Mouse (Mus musculus): ENCODE results near the gene Oxsr1.
"Not testable (repeated sequence)": the region's sequence is repeated elsewhere in the genome, so short reads cannot be mapped to it uniquely, and the experiment has no call there.

Oxsr1 gene

DNA sequence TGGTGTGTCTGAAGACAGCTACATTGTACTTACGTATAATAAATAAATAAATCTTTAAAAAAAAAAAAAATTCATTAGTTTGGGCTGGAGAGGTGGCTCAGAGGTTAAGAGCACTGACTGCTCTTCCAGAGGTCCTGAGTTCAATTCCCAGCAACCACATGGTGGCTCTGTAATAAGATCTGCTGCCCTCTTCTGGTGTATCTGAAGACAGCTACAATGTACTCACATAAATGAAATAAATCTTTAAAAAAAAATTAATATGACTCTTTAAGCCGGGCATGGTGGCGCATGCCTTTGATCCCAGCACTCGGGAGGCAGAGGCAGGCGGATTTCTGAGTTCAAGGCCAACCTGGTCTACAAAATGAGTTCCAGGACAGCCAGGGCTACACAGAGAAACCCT, 47.4 kb downstream of the Oxsr1 start:
- not testable (repeated sequence) for DNase-seq (ENCODE audit: extremely low spot score, low spot score)

DNA sequence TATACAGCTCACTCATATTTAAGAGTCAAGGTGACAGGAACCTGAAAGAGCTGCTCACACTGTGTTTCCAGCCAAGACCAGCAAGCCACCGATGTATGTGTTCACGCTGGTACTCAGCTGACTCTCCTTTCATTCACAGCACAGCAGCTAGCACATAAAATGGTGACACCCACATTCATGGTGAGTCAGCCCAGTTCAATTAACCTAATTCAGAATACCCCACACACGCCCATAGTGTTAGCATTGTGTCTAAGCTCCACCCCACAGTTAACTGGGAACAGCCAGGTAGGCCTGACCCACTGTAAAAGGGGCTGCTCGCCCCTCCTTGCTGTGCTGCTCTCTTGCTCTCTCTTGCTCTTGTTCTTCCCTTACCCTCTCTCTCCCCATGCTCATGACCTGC, 50.7 kb downstream of the Oxsr1 start:
- DNase-seq (ENCODE audit: extremely low spot score, low spot score) = no peak

DNA sequence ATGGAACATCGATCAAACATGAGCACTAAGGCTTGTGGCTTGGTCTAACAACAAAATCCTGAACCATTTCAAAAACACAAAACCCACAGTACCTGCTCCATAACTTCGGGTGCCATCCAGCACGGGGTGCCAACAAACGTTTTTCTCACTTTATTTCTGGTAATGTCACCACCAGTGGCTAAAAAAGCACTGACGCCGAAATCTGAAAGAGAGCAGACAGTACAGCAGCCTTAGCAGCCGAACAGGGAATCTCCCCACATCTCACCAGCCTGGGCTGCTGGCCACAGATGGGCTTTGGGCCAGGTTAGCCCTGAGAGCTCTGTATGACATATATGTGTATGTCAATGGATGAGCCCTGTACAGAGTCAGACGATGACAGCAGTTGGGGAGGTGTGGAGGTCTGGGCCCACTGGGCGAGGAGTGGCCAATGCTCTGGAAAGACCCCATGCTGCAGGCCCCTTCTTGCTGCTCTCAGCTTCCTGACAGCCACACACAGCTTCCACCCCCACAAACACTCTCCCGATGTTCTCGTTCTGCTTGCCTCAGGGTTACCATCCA, 53.6 kb downstream of the Oxsr1 start:
- DNase-seq (ENCODE audit: extremely low spot score, low spot score) = no peak

DNA sequence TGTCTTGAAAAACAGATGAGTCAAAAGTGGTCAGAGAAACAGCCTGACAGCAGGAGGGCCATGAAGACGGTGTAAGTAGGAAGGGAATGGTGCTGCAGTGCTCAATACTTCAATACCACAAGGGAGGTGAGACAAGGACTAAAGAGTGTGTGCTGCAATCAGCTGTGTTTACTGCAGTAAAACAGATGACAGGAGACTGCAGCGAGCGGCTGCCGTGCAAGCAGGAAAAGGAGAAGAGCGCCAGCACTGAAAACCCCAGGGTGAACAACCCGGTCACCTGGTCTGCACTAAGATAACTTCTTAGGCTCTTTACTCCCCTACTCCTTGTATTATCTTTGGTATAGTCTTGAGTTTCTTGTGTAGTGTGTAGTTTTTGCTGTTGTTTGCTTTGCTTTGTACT, 54.1 kb downstream of the Oxsr1 start:
- DNase-seq (ENCODE audit: extremely low spot score, low spot score) = no peak

DNA sequence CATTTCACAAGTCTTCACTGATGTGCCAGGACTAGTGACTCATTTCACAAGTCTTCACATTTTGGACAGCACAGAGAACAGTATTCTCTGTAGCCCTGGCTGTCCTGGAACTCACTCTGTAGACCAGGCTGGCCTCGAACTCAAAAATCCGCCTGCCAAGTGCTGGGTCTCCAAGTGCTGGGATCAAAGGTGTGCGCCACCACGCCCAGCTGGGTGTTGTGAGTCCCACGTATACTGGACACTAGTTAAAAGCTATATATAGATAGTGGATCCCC, 56.2 kb downstream of the Oxsr1 start:
- DNase-seq (ENCODE audit: extremely low spot score, low spot score) = not testable (repeated sequence)

DNA sequence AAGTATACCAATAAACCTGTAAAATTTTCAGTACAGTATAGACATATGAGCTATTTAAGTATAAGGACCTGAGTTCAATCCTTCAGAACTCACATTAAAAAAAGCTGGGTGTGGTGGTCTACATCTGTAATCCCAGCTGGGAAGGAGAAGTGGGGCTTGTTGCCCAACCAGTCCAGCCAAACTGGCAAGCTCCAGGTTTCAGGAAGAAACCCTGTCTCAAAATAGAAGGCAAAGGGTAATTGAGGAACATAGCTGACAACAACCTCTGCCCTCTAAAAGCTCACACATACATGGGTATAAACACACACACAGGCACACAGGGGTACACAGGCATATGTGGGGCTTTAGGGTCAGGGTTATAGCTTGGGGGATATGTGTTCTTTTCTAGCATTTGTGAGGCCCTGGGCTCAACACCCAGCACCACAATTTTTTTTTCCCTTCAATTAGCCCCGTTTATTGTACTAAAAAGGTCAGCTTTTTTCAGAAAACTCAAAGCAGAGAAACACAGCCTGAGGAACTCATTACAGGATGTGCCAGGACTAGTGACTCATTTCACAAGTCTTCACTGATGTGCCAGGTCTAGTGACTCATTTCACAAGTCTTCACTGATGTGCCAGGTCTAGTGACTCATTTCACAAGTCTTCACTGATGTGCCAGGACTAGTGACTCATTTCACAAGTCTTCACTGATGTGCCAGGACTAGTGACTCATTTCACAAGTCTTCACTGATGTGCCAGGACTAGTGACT, 56.7 kb downstream of the Oxsr1 start:
- not testable (repeated sequence) for DNase-seq (ENCODE audit: extremely low spot score, low spot score)

DNA sequence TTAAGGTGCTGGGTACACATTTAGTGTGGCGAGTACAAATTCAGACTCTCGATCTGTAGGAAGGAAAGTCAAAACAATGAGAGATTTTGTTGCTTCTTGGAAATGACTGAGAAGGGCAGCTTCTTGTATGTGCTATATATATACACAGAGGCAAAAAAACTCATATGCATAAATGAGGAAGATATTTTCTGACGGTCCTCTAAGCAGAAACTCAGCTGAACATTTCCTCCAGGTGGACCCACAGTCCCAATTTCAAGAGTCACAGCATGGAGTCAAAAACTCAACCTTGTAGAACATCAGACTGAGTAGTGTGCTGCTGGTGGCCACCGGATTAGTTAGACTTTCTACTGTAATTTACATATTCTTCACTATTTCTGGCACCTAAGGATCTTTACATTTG, 59.2 kb downstream of the Oxsr1 start:
- no peak for DNase-seq (ENCODE audit: extremely low spot score, low spot score)

DNA sequence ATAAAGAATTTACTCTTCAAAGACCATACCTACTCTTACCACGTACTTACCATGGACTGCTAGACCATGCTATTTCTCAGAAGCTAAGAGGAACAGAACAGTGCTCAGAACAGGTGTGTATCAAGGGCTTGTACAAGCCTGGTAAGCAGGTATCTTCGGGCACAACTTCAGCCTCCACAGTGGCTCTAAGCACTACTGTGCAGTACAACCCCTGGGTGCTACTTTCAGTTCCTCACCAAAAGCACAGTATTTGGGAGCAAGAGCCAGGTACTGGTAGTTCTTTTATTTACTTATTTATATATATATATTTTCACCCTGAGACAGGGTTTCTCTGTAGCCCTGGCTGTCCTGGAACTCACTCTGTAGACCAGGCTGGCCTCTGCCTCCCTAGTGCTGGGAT, 61.4 kb downstream of the Oxsr1 start:
- DNase-seq (ENCODE audit: extremely low spot score, low spot score) = no peak

DNA sequence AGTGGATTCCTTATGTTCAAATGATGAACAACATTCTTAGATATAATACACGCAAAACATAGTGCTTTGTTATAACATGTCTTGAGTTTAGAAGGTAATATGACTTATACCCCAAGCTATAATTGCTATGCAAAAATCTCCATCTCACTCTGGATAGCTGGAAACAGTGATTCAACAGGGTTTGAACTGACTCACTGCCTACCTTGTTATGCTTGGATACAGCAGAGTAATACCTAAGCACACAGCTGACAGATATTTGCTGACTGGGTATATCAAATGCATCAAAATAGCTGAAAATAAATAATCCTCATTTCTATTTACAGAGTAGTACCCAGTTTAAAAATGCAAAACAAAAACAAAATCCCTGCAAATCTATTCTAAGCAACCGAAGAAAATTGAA, 63.4 kb downstream of the Oxsr1 start:
- DNase-seq (ENCODE audit: extremely low spot score, low spot score) = no peak

DNA sequence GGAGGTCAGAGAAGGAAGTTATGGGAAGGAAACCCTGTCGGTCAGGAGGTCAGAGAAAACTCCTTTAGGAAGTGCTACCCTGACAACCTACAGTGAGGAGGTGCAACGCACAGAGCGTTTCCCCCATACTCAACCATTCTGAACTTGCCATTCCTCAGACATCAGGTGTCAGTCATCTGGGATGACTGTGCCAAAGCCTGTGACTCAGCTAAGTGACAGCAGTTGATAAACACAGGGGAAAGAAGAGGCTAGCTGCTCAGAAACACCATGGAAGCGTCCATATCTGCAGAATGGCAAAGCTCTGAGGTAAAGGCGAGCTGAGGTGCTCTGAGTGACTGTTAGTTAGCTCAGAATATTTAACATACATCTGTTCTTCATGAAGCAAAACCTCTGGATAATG, 64.1 kb downstream of the Oxsr1 start:
- no peak for DNase-seq (ENCODE audit: extremely low spot score, low spot score)

DNA sequence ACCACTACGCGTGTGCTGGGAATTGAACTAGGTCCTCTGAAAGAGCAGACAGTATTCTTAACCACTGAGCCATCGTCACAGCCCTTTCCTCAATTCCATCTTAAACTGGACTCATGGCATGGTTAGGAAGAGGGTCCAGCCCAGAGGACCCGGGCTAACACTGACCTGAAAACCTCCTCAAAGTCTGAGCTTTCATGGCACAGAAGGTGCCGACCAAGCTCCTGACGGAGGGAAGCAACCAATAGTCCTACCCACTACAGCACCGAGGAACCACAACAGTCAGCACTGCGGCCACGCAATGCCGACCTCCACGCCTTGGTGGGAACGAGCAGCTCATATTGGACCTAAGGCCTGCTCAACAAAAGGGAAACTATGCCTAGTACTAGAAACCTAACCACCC, 66.1 kb downstream of the Oxsr1 start:
- no peak for DNase-seq (ENCODE audit: extremely low spot score, low spot score)

DNA sequence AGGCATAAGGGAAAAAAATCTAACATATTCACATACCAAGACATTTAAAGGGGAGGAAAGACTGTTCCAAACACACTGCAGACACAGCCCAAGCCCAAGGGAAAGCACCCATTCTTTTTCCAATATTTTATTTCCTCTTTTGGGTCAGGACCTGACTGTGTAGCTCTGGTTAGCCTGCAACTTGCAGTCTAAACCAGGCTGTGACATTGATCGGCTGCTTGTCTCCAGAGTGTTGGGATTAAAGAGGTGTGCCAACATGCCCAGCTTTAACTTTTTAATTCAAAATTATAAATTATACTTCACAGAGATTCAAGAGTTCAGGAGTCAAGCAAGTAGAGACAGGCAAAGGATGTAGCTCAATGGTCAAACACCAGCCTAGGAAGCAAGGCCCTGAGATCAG, 67.1 kb downstream of the Oxsr1 start:
- DNase-seq (ENCODE audit: extremely low spot score, low spot score) = no peak

DNA sequence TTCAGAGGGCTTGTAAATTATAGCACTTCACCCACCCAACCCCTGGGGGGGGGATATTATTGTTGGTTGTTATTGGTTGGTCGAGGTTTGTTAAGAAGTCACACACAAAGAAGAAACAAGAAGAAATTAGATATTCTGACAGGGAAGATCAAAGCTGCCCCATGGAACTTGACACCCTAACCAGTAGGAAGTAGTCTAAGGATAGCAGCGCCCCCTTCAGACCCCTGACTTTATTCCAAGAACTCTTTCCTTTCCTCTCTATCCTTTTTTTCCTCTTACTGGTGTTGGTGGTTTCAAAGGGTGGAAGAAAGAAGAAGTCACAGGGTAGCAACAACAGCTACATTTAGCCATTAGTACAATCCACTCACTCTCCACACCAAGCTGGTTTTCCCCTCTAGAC, 68.0 kb downstream of the Oxsr1 start:
- no peak for DNase-seq (ENCODE audit: extremely low spot score, low spot score)

DNA sequence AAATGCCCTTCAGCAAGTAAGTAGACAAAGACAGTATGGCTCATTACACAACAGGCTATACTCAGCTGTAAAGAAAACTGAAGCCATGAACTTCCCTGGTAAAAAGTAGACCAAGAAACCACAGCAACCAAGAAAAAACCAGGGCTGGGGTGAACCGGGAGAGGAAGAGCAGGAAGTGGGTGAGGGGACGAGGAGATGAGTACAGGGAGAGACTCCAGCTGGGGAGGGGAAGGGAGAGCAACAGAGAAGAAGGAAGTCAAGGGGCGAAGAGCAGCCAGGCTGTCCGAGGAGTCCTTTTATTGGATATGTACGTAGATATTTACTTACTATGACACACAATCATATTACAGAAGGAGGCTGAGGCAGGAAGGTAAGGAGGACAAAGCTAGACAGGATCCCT, 74.2 kb downstream of the Oxsr1 start:
- DNase-seq (ENCODE audit: extremely low spot score, low spot score) = no peak

DNA sequence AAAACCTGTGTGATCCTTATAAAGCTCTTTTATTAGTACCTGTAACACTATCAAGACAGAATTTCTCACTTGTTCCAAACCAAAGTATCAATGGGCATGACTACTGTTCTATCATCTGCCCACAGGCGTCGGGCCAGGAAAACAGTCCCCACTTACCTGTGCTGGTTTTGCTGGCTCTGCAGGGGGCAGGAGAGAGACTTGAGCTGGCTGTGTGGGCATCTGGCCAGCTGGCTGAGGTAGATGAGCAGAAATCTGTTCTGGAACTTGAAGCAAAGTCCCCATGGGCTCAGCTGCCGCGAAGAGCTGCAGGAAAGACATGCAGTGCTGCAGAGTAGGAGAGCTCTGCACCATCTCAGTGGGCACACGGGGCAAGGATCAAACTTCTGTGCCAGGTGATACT, 75.4 kb downstream of the Oxsr1 start:
- no peak for DNase-seq (ENCODE audit: extremely low spot score, low spot score)

DNA sequence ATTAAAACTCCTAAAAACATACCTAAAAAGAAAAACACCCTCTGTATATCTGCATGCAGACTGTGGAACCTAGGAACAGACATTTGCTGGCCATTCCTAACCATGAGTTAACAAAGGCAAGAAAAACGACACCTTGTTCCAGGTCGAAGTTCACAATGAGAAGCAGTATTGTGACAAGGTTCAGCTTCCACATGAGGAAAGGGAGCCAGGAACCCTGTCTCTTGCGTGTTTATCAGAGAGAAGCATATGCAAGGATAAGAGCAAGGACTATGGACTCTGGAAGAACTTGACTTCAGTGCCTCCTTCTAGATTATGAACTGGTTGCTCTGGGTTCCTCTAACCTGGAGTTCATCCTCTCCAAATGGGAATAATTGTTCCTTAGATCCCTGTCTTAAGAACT, 78.2 kb downstream of the Oxsr1 start:
- no peak for DNase-seq (ENCODE audit: extremely low spot score, low spot score)

DNA sequence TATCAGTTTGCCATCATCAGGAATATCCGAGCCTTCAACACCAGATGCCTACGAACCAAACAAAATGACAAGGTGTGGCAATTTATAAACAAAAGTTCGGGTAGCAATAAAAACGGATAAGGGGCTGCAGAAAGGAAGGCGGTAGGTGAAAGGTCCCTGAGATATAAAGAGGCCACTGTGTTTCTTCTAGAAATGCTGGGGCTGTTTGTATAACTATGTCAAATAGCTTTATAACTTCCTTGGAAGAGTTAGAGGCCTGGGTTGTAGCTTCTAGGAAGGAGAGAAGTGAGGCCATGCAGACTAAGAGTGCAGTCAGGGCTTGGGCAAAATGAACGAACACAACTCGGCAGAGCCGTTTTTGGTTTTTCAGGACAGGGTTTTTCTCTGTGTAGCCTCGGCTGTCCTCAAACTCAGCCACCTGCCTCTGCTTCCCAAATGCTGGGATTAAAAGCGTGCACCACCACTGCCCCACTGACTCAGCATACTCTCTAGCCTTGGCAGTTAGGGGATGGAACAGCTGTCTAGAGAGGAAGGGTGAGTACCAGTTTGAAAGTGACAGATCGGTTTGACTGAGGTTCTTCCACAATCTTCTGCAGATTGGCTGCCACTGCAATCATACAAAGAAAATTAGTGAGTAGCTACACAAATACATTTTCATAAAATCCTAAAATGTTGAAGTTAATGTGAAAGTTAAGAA, 80.9 kb downstream of the Oxsr1 start:
- no peak for DNase-seq (ENCODE audit: extremely low spot score, low spot score)

DNA sequence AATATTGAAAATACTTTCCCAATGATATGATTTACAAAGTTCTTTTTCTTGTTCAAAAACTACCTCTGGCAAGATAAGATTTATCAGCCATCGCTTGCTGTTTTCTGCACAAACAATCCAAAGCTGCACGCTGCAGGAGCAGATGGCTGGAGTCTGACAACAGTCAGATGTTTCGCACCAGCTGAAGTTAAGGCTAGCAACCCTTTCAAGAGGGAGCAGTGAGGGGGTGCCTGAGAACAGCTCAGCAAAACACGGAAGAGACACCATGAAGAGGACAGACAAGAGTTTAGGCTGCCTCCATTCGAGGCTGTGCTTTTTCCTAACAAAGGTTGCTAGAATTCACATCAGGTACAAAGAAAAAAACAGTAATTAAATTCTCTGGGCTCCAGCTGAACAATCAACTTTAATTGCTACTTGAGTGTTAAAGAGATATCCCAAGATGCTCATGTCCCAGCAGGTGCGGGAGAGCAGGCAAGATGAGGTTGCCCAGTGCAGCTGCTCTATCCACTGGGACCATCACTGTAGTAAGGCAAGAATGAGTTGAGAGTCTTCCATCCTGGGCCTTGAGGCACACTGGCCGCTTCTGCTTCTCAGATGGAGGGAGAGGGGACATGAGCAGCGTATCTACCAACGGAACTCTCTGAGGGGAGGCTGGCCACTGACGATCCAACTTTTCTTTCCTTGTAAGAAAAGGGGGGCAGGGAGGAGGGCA, 81.8 kb downstream of the Oxsr1 start:
- DNase-seq (ENCODE audit: extremely low spot score, low spot score) = no peak

DNA sequence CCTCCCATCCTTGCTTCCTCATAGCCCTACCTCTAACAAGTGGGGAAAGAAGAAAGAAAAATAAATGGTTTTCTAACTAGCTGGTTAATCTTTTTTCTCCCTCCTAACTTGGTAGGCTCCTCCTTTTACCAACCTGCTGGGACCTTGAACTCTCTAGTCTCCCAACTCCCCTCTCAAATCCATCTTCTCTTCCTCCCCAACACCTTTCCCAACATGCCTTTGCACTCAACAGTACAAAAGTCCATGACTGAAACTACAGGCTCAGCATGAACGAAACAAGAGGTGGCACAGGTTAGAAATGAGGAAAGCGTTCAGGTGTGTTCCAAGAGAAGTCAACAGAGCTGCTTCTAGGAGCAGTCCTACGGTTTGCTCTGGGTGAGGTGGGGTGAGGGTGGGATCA, 83.0 kb downstream of the Oxsr1 start:
- no peak for DNase-seq (ENCODE audit: extremely low spot score, low spot score)

DNA sequence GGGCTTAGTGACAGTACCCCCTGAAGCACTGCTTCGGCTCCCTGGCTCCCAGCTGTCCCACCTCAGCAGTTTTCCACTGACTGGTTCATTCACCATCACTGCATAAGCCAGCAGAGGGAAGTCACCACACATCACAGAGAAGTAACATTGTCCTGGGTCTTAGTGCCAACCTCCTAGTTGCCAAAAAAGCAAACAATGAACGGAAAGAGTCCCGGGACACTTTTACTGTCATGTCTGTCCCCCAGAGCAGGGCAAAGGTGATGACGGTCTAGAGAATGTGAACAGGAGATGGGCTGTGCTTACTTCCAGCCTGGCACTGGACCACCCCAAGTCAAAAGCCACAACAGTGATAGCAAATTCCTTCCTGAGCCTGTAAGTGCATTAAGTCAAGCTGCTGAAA, 83.4 kb downstream of the Oxsr1 start:
- DNase-seq (ENCODE audit: extremely low spot score, low spot score) = no peak

DNA sequence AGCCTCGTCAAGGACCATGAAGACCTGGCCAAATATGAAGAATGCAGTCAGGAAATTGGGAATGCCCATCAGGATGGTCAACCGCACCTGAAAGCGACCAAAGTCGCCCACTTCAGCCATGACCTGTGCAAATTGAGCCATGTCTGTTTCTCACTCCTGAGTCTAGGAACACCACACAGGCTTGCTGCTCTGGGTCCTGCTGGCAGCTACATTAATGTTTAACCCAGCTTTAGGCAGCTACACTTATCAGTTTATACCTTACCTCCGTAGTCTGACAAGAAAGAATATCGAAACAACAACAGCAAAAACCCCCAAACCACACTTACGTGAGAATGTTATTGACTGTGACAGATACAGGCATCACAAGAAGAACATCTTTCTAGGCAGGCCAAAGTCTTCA, 90.7 kb downstream of the Oxsr1 start:
- no peak for DNase-seq (ENCODE audit: extremely low spot score, low spot score)

DNA sequence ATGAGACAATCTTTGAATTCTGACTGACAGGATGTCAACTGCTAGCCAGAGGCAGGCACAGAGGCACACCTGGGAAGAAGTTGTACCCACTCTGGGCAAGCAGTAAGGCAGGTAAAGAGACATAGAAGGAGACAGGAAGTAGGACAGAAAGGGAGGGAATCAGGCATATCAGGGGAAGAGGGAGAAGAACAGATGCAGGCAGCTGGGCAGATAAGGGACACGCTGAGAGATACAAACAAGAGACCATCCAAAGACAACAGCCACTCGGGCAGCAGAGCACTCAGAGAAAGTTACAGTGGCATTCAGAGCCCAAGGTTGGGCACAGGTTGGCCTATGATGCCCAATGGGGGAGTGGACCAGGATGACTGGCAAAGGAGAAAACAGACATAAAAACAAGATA, 91.4 kb downstream of the Oxsr1 start:
- DNase-seq (ENCODE audit: extremely low spot score, low spot score) = no peak

DNA sequence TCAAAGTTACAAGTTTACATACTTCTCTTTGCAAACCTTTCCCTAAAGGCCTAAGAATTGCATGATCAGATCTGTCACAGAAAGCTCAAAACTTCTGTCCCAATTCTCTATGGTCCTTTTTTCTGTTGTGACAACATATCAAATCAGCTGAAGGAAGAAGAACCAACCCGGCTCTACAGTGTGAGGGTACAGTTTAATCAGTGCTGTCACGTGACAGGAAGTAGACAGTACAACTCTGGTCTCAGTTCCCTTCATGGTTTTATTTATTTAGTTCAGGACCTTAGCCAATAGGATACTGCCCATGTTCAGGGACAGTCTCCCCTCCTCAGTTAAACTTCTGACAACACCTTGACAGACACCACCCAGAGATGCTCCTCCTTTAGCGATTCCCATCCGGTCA, 102.0 kb downstream of the Oxsr1 start:
- DNase-seq (ENCODE audit: extremely low spot score, low spot score) = no peak
